Mouse (Mus musculus): ENCODE measurements around the gene Cyp3a13.

DNA sequence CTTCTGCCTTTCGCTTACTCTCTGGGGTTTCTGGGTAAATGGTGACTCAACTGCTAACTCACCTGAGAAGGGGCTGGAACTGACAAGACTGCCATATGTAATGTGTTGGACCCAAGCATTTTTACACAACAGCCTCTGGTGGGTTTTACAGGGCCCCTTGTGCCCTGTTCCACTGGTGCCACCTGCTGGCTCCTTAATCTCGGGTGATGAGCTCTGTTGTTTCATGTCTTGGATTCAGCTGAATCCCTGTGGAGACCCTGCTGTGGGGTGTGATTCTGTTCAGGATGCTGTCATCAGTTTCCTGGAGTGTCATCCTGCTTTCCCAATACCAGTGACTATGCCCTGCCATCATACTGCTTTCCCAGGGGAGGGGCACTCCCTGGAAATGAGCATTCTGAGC is 43.6 kb downstream of the Cyp3a13 start:
- no peak for TF ChIP-seq EP300 (IDR thresholded peaks at IDR 0.05; ENCODE audit: low read depth)
- peak; percentile 66 for TF ChIP-seq CTCF (IDR thresholded peaks at IDR 0.05; ENCODE audit: low read depth)
